Mouse (Mus musculus) olfactory bulb, adult 2 months (tissue): Measurements from ENCODE around the gene Mical3. TPM values are rescaled to one million over a fixed set of nuclear protein-coding genes. Genes with fewer than 3 reads are reported as not detected.
A peak's percentile ranks its signal among the peaks of the same experiment; 100 is the strongest.

Experiments used
- H3K27ac ChIP-seq: fragments of 200-500 bp; 2 replicates; pipeline ENCODE4 v1.5.1; 2012; ENCODE audit warnings: low read depth, low read length; ENCODE audit not compliant: insufficient read depth
- H3K4me1 ChIP-seq: fragments of 200-500 bp; 2 replicates; pipeline ENCODE4 v1.6.1; 2012; ENCODE audit warnings: low read length; ENCODE audit not compliant: control insufficient read depth, insufficient read depth
- H3K4me3 ChIP-seq: fragments of 200-500 bp; 2 replicates; pipeline ENCODE4 v1.5.1; 2012; ENCODE audit warnings: mild to moderate bottlenecking, low read depth, low read length, moderate library complexity; ENCODE audit not compliant: insufficient read depth
- CTCF ChIP-seq: fragments of 200-500 bp; IDR thresholded peaks from 2 replicates; pipeline ENCODE4 v1.5.1; 2012; ENCODE audit warnings: low read depth, mild to moderate bottlenecking, low read length, moderate library complexity; ENCODE audit not compliant: insufficient read depth
- POLR2A ChIP-seq: fragments of 200-500 bp; IDR thresholded peaks from 2 replicates; pipeline ENCODE4 v1.6.1; 2012; ENCODE audit warnings: mild to moderate bottlenecking, low read depth, low read length, moderate library complexity; ENCODE audit not compliant: insufficient read depth
- WGBS: fragments of 180-500 bp; shearing (Covaris S2); methylation state at CpG from one replicate; pipeline ENCODE4 v1.1.7; 2018; 5-methylcytosine and 5-hydroxymethylcytosine counted together
- polyA plus RNA-seq: library from polyadenylated mRNA; stranded (reverse); fragments of >200 nt; gene quantifications from 2 replicates; pipeline ENCODE4 v1.2.4, GENCODE M21; 2012; ENCODE audit warnings: low replicate concordance; ENCODE audit not compliant: missing spikeins, insufficient read depth, insufficient read length

The Mical3 gene
- polyA plus RNA-seq, 1 experiment: 277 TPM

- 87% methylated on average over 12 of the region's 12 CpGs for WGBS
- Histone ChIP-seq H3K4me1 (peaks cover 7% of the 10 kb centered on the region), H3K27ac (no peak overlapping the region), H3K4me3 (no peak overlapping the region)
- TF ChIP-seq POLR2A: no peak
- TF ChIP-seq CTCF: no peak
Observed at GRCm38 (mm10) chr6:121138338-121139040, 7.7 kb upstream of the Mical3 start.

DNA sequence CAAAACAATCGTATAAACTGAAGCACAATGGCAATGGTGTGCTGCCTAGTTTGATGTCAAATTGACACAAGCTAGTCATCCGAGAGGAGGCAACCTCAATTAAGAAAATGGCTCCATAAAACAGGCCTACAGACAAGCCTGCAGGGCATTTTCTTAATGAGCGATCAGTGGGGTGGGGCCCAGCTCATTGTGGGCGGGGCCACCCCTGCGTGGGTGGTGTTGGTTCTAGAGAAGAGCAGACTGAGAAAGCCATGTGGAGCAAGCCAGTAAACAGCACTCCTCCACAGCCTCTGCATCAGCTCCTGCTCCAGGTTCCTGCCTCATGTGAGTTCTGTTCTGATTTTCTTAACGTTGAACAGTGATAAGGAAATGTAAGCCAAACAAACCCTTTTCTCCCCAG is 6.4 kb upstream of the Mical3 start:
- no peak for TF ChIP-seq POLR2A
- TF ChIP-seq CTCF: no peak
- Histone ChIP-seq H3K4me3 (no peak overlapping the region), H3K27ac (no peak overlapping the region), H3K4me1 (peaks cover 5% of the 10 kb centered on the region)
- WGBS: 67% methylated on average over 6 of the region's 6 CpGs

- WGBS: 75% methylated on average over 5 of the region's 5 CpGs
- Histone ChIP-seq H3K4me1 (0 out of 2 replicates have a peak, but pooled peaks cover 3% of the 10 kb centered on the region), H3K4me3 (no peak overlapping the region), H3K27ac (no peak overlapping the region)
- TF ChIP-seq CTCF (no peak), POLR2A (no peak)
Observed at GRCm38 (mm10) chr6:121134884-121135283, 4.1 kb upstream of the Mical3 start.

DNA sequence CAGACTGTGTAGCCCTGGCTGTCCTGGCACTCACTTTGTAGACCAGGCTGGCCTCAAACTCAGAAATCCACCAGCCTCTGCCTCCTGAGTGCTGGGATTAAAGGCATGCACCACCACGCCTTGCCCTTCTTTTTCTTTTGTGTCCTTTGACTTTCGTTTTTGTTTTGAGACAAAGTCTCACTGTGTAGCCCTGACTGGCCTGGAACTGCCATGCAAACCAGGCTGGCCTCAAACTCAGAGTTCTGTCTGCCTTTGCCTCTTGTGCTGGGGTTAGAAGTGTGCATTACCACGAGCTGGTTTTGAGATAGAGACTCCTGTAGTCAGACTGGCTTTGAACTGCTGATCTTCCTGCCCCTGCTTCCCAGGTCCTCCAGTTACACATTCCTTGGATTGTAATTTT is 3.5 kb upstream of the Mical3 start:
- Histone ChIP-seq H3K4me3 (no peak overlapping the region), H3K4me1 (0 out of 2 replicates have a peak, but pooled peaks cover 6% of the 10 kb centered on the region), H3K27ac (no peak overlapping the region)
- WGBS: 55% methylated on average over 3 of the region's 3 CpGs
- TF ChIP-seq POLR2A: no peak
- TF ChIP-seq CTCF: no peak

DNA sequence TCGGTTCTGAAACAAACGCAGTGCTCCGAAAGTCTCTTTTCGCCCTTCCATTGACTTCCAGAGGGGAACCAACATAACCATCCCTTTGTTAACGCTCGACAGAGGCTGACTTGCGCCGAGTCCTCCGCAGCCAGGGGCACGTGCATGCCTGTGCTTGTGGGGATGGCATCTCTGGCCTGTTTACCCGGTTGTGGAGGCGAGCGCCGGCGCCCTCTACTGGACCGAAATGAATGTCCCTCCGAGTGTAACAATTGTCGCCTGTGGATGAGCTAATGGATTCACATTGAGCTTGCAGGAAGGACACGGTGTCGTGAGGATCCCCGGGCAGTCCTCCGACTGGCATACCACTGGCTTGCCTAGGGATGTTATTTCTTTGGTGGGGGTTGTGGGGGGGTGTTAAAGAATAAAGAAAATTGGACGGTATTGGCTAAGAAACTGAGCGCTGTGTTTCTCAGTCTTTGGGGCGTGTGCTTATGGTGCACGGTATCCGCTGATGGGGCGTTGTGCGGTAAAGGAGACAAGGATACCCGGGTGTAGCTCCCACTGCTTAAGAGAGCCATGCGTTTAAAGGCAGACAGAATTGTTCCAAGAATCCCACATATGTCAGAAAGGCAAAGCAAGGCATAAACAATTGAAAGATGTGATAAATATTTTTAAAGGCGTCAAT is 627 bp downstream of the Mical3 start:
- under 1% methylated on average over 32 of the region's 32 CpGs for WGBS
- 0 out of 2 replicates have a peak, but pooled peaks have one; percentile 33 for TF ChIP-seq POLR2A
- peak; percentile 94 for TF ChIP-seq CTCF
- H3K4me3 ChIP-seq: peak overlapping the region; percentile 53
- peak overlapping the region; percentile 56 for H3K27ac ChIP-seq
- peaks cover 15% of the 10 kb centered on the region for H3K4me1 ChIP-seq

DNA sequence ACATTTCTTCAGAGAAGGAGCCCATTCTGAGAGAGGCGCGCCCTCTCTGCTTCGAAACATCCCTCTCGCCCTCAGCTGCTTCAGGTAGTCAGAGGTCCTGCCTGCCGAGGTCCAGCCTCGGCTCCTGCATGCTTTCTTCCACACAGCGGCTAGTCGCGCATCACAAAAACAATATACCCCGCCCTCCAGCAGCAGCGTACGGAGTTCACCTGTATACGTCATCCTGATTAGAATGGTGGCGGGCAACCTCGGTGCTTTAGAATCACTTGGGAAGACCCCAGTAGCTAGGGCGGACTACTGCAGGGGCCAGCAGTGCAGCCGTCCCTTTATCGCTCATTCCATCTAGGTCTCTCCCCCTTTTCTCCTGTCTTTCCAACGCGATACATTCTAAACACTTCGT is 1.3 kb downstream of the Mical3 start:
- H3K4me1 ChIP-seq: peaks cover 15% of the 10 kb centered on the region
- peak overlapping the region; percentile 41; the same call in 1 of the 2 replicates for H3K27ac ChIP-seq
- 4% methylated on average over 21 of the region's 21 CpGs for WGBS
- peak overlapping the region; percentile 53 for H3K4me3 ChIP-seq
- no peak for TF ChIP-seq CTCF
- no peak for TF ChIP-seq POLR2A

- no peak overlapping the region for H3K27ac ChIP-seq
- TF ChIP-seq POLR2A: no peak
- no peak for TF ChIP-seq CTCF
- 64% methylated on average over 5 of the region's 5 CpGs for WGBS
- H3K4me1 ChIP-seq: peaks cover 15% of the 10 kb centered on the region
- no peak overlapping the region for H3K4me3 ChIP-seq
Observed at GRCm38 (mm10) chr6:121128736-121129135, 2.1 kb downstream of the Mical3 start.

DNA sequence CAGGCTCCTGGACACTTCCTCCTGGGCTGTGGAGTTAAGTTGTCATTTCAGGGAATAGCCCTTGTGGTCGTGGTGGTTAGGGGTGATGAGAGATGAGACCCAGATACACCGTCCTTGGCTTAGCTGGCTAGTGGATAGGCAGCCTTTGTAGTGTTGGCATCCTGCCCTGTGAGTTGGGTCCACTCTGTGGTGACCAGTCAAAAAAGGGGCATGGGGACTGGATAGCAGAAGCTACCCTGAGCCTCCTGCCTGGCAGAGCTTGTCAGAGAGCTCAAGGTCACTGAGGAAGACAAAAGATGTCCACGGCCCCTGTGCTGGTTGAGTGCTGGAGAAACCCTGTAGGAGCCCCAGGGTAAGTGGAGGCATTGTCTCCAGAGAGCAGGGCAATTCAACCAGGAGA is 3.1 kb downstream of the Mical3 start:
- H3K4me3 ChIP-seq: no peak overlapping the region
- WGBS: 67% methylated on average over 3 of the region's 3 CpGs
- H3K27ac ChIP-seq: no peak overlapping the region
- H3K4me1 ChIP-seq: peaks cover 17% of the 10 kb centered on the region
- no peak for TF ChIP-seq POLR2A

DNA sequence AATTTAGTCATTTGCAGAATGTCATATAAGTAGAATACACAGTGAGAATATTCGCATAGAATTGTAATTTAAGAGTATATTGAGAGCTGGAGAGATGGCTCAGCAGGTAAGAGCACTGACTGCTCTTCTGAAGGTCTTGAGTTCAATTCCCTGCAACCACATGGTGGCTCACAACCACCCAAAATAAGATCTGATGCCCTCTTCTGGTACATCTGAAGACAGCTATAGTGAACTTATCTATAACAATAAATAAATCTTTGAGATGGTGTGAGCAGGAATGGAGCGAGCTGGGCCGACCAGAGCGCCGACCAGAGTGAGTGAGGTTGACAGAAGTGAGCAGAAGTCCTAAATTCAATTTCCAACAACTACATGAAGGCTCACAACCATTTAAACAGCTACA is 4.6 kb downstream of the Mical3 start:
- H3K4me1 ChIP-seq: peaks cover 18% of the 10 kb centered on the region
- no peak overlapping the region for H3K27ac ChIP-seq
- TF ChIP-seq POLR2A (no peak), CTCF (no peak)
- WGBS: 96% methylated on average over 5 of the region's 5 CpGs
- H3K4me3 ChIP-seq: no peak overlapping the region
